15 mouse cellular contexts compared by ENCODE assay signal in the genomic region with DNA sequence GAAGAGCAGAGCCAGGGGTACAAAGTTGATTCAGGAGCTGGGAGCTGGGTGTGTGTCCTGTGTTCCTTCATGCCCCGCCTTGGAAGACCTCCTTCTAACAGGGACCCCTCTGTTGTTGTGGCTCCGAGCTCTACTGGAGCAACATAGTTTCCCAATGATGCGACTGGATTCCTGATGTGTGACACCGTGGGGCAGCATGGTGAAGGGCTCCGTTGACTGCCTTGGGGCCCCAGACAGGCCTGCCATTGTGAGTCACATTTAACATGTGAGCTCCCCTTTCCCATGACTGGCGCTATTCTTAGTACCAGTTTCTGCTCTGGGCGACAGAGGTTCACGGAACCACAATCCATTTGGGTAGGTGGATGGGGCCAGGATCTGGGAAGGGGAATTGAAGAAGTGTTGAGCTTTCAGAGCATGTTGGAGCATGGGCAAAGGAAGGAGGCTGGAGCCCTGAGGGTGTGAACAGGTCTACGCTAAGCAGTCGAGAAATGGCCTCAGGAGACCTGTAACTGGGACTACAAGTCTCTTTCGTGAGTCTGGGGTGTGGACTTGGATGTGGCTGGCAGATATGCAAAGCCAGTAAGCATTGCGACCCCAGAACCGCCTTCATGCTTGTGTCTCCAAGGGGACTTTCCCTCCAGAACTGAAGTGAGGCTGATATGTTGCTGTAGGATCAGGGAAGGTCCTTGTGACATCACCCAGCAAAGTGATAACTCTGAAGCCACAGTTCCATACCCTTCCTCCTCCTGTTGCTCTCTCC.
A peak's percentile ranks its signal among the peaks of the same experiment; 100 is the strongest.
DNase-seq lines count a peak whose midpoint lies in the region; ATAC-seq and TF ChIP-seq lines count a peak whose summit lies in the region.
"Had no signal": no experiment of that assay in that cellular context is flagged by ENCODE, and none has a peak within 500 bp of the region (broad histone marks: within the 10 kb centered on the region; RNA-seq: fewer than 3 reads in every experiment).

No protein-coding gene starts in this region.

- CTCF ChIA-PET in Patski (lab: Charles Lee): interaction anchor here (1.4 kb wide), 1 partner anchor 159 kb away, joined by 3 read pairs; no protein-coding TSS in a partner anchor

- no peak overlapping the region for H3K9ac ChIP-seq in heart, embryonic 13.5 days
- H3K9ac ChIP-seq: liver, embryonic 13.5 days had no signal

- TF ChIP-seq CTCF in Patski (IDR thresholded peaks at IDR 0.05): no peak

- intact Hi-C loops in heart, postnatal 36 days (cut with DNase I): loop anchor here (5.0 kb wide), 1 partner anchor 332 kb away; no protein-coding TSS in a partner anchor

- in situ Hi-C loops in Patski (cut with MboI; ENCODE audit: low pct_unique_long_range_greater_than_20kb): no loop called here

- ATAC-seq in heart, embryonic 13.5 days (ENCODE audit: extremely low read depth, insufficient number of reproducible peaks, low FRiP score, low TSS enrichment): no peak; the same call in 1 of the 2 replicates
- ATAC-seq in Patski: peak; percentile 74

- 48% methylated on average over 13 of the region's 13 CpGs for WGBS in heart, embryonic 13.5 days

- peaks cover 53% of the 10 kb centered on the region for H3K36me3 ChIP-seq in heart, embryonic 13.5 days
- H3K36me3 ChIP-seq: liver, embryonic 13.5 days had no signal

- no peaks in the 10 kb centered on the region for H3K27me3 ChIP-seq in heart, embryonic 13.5 days (replicated peaks)
- H3K27me3 ChIP-seq in Patski: no peaks in the 10 kb centered on the region
- H3K27me3 ChIP-seq: liver, embryonic 13.5 days had no signal

- no peak for DNase-seq in heart, postnatal 36 days
- DNase-seq in thymus, postnatal 25 days: peak; percentile 24
- DNase-seq in thymus, postnatal 14 days: no peak
- peak; percentile 49 for DNase-seq in Patski (ENCODE audit: low read depth, low spot score)
- DNase-seq in adrenal gland, postnatal 4 days (ENCODE audit: low spot score in 2 of 2): no peak
- no peak for DNase-seq in ovary, postnatal 36 days (ENCODE audit: low spot score)
- DNase-seq: adrenal gland, postnatal 36 days; cerebellum, postnatal 14 days; kidney, postnatal 10 days; layer of hippocampus, adult 9-11 months; liver, embryonic 13.5 days; lung, postnatal 10 days; right cerebral cortex, postnatal 25 days had no signal

- peaks cover 70% of the 10 kb centered on the region for H3K4me1 ChIP-seq in heart, embryonic 13.5 days
- H3K4me1 ChIP-seq: liver, embryonic 13.5 days had no signal

- no peak overlapping the region for H3K4me3 ChIP-seq in heart, embryonic 13.5 days
- H3K4me3 ChIP-seq: liver, embryonic 13.5 days had no signal

- POLR2A ChIA-PET in Patski (lab: Charles Lee): no interaction called here

- H3K4me2 ChIP-seq in heart, embryonic 13.5 days: no peak overlapping the region
- H3K4me2 ChIP-seq: liver, embryonic 13.5 days; midbrain, embryonic 11.5 days had no signal

- peak overlapping the region; percentile 85 for H3K27ac ChIP-seq in heart, embryonic 13.5 days (replicated peaks)
- H3K27ac ChIP-seq: liver, embryonic 13.5 days had no signal

- H3K9me3 ChIP-seq in heart, embryonic 13.5 days: no peaks in the 10 kb centered on the region
- H3K9me3 ChIP-seq: liver, embryonic 13.5 days had no signal

Comparison
In these comparisons a context has a peak if more than half of its experiments do, and no peak if none do; other contexts are left out.
1. DNase-seq: peak in thymus, postnatal 25 days (single experiment) and Patski (single experiment); none in heart, postnatal 36 days (0 of 2), thymus, postnatal 14 days (single experiment), adrenal gland, postnatal 4 days (0 of 2) and ovary, postnatal 36 days (single experiment).